Mouse (Mus musculus) spleen, postnatal 10 days (tissue): Measurements from ENCODE around the gene Ptgdr2.

ENCODE experiments used
- DNase-seq, 2 experiments: peaks; one replicate each; pipeline ENCODE4 v3.0.0; 2021 to 2022; ENCODE audit warnings: low spot score in 2 of 2

Gene Ptgdr2

DNA sequence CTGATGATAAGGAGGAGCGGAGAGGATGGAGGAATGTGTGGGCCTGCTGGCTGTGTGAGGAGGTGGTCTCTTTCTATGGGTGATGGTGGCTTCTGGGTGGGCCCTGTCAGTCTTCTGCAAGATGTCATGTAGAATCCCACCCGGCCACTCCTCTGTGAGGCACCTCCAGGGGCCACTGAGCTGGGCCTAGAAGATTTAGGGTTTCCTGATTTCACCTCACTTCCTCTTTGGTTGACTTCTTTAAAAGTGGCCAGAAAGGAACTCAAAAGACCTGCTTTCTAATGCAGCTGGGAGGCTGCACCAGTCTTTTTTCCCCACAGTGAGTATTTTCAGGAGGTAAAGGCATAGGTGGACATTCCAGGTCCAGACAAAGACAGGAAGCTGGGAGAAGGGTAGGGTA lies 6.3 kb upstream of the Ptgdr2 start:
- DNase-seq, result no peak

- DNase-seq, result no peak
These were observed 1.9 kb upstream of the Ptgdr2 start for GRCm38 (mm10) chr19:10935029-10935428.

- DNase-seq, result no peak
These were observed 883 bp upstream of the Ptgdr2 start for GRCm38 (mm10) chr19:10936077-10936476.

GRCm38 (mm10) chr19:10938771-10939170 lies 1.8 kb downstream of the Ptgdr2 start:
- no peak for DNase-seq

DNA sequence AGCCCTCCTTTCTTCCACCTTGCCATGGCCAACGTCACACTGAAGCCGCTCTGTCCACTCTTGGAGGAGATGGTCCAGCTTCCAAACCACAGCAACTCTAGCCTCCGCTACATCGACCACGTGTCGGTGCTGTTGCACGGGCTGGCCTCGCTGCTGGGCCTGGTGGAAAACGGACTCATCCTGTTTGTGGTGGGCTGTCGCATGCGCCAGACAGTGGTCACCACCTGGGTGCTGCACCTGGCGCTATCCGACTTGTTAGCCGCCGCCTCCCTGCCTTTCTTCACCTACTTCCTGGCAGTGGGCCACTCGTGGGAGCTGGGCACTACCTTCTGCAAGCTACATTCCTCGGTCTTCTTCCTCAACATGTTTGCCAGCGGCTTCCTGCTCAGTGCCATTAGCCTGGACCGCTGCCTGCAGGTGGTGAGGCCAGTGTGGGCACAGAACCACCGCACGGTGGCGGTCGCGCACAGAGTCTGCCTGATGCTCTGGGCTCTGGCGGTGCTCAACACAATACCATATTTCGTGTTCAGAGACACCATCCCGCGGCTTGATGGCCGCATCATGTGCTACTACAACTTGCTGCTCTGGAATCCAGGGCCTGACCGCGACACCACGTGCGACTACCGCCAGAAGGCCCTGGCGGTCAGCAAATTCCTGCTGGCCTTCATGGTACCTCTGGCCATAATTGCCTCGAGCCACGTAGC lies 3.3 kb downstream of the Ptgdr2 start:
- DNase-seq, result peak; percentile 32 to 79

GRCm38 (mm10) chr19:10940801-10941457 lies 4.0 kb downstream of the Ptgdr2 start:
- DNase-seq, result no peak

GRCm38 (mm10) chr19:10943955-10944354 lies 7.0 kb downstream of the Ptgdr2 start:
- no peak for DNase-seq

DNA sequence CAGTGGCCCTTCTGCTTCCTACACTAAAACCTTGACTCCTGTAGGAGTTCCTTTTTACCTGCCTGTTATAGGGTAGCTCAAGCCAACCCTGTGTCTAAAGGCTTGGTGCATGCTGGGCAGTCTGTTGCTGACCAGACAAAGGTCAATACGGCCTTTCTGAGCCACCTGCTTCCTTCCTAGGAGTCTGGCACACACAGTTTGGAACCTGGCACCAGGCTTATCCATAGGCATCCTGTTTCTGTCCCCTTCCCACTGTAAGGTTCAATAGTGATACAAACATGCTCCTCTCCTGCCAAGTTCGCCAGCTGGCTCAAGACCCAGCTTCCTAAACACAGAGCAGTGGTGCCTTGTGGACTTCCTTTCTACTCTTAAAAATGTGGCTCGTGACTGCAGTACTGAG lies 9.5 kb downstream of the Ptgdr2 start:
- DNase-seq, result no peak

GRCm38 (mm10) chr19:10947219-10947618 lies 10.3 kb downstream of the Ptgdr2 start:
- no peak for DNase-seq

DNA sequence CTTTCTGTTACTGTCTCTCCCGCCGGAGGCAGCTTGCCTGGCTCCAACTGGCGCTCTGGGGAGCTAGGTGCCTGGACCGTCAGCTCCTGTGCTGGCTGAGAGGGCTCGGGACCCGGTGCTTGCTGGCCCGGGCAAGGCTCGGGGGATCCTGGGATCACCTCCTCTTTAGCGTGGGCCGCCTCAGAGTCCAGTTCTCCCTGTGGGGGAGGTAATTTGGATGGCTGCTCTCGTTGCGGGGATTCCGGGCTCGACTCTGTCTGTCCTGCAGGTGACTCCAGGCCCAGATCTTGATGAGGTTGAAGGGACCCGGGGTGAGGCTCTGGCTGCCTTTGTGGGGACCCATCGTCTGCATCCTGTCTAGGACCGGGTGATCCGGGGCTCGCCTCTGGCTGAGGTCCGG lies 11.5 kb downstream of the Ptgdr2 start:
- DNase-seq, result peak; percentile 30 to 37

DNA sequence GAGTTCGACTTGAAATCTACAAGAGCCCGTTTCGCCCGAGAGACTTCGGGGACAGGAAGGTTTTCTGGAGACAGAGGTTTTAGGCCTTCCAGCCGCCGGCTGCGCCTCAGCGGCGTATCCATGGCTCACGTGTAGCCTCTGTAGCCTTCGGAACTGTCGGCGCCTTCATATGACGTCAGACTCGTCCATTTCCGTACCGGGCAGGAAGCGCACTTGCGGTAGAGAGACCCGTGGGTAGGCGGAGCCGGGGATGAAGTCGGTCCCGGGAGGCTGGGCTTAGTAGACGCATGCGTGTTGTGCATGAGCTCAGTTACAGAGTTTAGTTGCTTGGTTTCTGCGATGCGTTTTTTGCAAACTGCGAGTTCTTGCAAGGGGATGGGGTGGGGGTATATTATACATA lies 12.2 kb downstream of the Ptgdr2 start, which contains the start of gene Ccdc86:
Gene Ccdc86, minus strand, starts transcription at position 155 of the 400 bp plus-strand sequence.
- DNase-seq, result peak; percentile 85 to 98

DNA sequence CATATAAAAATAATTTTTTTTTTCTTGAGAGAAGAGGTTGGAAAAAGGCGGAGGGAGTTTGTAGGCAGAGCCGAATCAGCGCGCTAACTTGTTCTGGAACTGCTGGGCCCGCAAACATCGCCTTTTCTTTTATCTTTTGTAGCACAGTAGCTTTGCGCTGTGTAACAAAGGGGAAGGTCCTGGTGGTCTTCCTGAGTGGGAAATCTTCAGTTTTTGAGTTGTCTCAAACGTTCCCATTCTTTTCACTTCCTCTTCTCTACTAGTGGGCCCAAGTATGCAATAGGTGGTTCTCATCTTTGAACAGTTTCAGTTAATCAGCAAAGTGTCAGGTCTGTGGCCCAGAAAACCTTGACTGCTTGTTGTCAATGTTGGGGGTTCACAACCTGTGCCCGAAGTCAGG lies 12.6 kb downstream of the Ptgdr2 start:
- DNase-seq, result no peak

DNA sequence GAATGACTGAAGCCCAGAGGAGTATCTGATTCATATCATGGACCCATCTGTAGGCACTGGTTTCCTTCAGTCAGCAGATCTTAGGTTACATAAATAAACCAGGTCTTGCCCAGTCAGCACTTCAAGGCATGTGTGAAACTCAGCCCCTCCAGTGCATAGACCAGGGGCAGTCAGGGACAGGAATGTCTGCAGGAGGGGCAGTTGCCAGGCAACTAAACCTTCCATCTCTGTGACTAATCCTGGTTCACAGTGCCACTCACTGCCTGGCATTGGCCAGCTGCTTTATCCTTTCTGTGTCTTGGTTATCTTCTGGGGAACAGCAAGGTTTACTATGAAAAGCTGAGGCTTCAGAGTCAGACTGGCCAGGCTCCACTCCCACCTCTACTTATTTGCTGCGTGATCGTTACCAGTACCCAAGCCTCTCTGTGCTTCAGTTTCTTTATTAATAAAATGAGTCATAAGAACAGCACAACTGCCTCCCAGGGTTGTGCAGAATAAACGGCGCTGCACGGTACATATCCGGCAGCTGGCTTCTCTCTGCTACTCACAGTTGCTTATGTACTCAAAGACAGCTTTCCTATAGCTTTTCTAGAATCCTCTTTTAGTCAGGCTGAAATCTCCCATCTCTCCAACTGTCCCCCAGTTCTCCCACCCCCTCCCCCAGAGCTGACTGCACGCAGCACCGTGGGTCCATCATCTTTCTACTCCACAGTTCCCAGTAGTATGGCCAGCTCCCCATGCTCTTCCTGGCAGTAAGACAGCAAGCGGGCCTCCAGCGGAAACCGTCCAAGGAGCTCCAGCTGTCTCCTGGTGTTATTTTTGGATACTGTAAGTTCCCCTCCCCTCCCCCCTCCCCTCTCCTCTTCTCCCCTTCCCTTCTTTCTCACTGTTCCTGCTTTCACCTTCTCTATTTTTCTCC lies 15.3 kb downstream of the Ptgdr2 start:
- DNase-seq, result no peak

GRCm38 (mm10) chr19:10959085-10959977 lies 22.4 kb downstream of the Ptgdr2 start:
- peak in 1 of 2 experiments; percentile 42 for DNase-seq

DNA sequence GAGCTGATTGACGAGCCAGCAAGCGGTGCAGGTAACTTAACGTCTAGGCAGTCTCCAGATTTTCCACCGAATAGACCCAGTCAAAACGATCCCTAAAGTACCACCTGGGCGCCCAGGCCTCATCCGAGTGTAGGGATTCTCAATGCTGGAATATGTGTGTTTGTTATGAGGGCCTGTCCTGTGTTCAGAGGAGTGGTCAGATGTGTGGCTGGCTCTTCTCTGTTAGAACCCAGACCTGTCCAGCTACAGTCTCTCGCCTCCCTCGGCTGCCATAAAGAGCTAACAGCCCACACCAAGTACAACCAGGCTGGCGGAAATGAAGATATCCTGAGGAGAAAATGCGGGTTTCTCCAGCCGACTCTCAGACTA lies 23.0 kb downstream of the Ptgdr2 start:
- no peak for DNase-seq

- no peak for DNase-seq
These were observed 28.8 kb downstream of the Ptgdr2 start for GRCm38 (mm10) chr19:10965721-10966120.

DNA sequence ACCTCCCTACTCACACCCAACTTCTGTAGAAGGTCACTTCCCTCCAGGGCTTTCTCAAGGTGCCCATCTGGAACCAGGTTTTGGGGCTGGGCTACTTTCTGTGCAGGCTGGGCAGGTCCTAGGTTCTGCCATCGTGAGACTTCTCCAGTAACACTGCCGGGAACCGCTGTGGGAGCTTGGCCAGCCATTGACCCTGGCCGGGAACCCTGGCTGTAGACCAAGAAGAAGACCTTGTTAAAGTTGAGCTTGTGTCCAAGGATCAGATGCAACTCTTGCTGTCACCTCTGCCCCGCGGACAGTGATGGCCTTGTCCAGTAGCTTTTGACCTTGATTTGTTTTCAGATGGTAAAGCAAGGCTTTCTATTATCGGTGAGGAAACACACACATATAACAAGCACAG lies 31.6 kb downstream of the Ptgdr2 start:
- DNase-seq, result no peak

DNA sequence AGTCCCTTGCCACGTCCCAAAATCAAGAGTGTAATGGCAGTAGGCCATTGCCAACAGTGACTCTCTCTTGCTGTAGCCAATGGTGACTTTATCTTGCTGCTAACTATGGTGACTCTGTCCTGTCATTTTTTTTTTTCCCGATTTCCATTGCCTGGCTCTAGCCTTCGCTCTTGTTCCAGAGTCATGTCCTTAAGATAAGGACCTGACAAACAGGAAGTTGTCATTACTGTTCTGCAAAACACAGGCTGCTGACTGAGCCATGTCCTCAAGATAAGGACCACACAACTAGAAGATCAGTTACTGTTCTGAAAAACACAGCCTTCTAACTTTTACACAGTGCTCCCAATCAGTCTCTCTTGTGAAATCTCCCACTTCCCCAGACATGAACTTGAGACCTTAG lies 33.5 kb downstream of the Ptgdr2 start:
- DNase-seq, result no peak

GRCm38 (mm10) chr19:10972660-10973059 lies 35.7 kb downstream of the Ptgdr2 start:
- DNase-seq, result no peak

- no peak for DNase-seq
These were observed 36.2 kb downstream of the Ptgdr2 start for GRCm38 (mm10) chr19:10973187-10973586.

GRCm38 (mm10) chr19:10974238-10974865 lies 37.4 kb downstream of the Ptgdr2 start, which contains the start of gene Ms4a10:
Gene Ms4a10 (minus strand): TSS chr19:10974670.
- DNase-seq, result no peak
